Mouse (Mus musculus) heart, embryonic 15.5 days (tissue): ENCODE data around the gene Noto. TPM values are rescaled to one million over a fixed set of nuclear protein-coding genes. Genes with fewer than 3 reads are reported as not detected.

Experiments
- ATAC-seq: fragments of 200-750 bp; cut with Nextera tagmentation; replicated peaks from 2 replicates; pipeline ENCODE4 v1.8.0; 2017; ENCODE audit warnings: low read depth, moderate TSS enrichment; ENCODE audit not compliant: insufficient number of reproducible peaks, insufficient read depth, low FRiP score
- H3K27ac ChIP-seq: fragments of 300-500 bp; sonication (generic); 2 replicates; pipeline ENCODE4 v1.5.1; 2015; ENCODE audit warnings: mild to moderate bottlenecking, inconsistent platforms
- H3K27me3 ChIP-seq: fragments of 300-500 bp; sonication (generic); 2 replicates; pipeline ENCODE4 v1.6.1; 2015; ENCODE audit warnings: inconsistent platforms
- H3K36me3 ChIP-seq: fragments of 300-500 bp; sonication (generic); 2 replicates; pipeline ENCODE4 v1.6.1; 2015; ENCODE audit warnings: mild to moderate bottlenecking, inconsistent platforms
- H3K4me1 ChIP-seq: fragments of 300-500 bp; sonication (generic); replicated peaks from 2 replicates; pipeline ENCODE4 v1.6.1; 2015; ENCODE audit warnings: inconsistent platforms
- H3K4me2 ChIP-seq: fragments of 300-500 bp; sonication (generic); 2 replicates; pipeline ENCODE4 v1.6.1; 2015; ENCODE audit warnings: inconsistent platforms, mild to moderate bottlenecking, moderate library complexity
- H3K4me3 ChIP-seq: fragments of 300-500 bp; sonication (generic); 2 replicates; pipeline ENCODE4 v1.5.1; 2015; ENCODE audit warnings: mild to moderate bottlenecking, inconsistent platforms
- H3K9ac ChIP-seq: fragments of 300-500 bp; sonication (generic); 2 replicates; pipeline ENCODE4 v1.6.1; 2015; ENCODE audit warnings: mild to moderate bottlenecking, inconsistent platforms
- H3K9me3 ChIP-seq: fragments of 300-500 bp; sonication (generic); replicated peaks from 2 replicates; pipeline ENCODE4 v1.6.1; 2016; ENCODE audit warnings: inconsistent platforms
- WGBS: fragments of 180-500 bp; shearing (Covaris S2); methylation state at CpG from one replicate; pipeline ENCODE4 v1.1.7; 2015; ENCODE audit warnings: mixed read lengths; 5-methylcytosine and 5-hydroxymethylcytosine counted together
- polyA plus RNA-seq: library from polyadenylated mRNA; unstranded; fragments of >200 nt; fragmentation: Nextera tagmentation; extraction: Ambion mirVana; gene quantifications from 2 replicates; pipeline ENCODE4 v1.2.1, GENCODE M21; 2015

Noto gene
- polyA plus RNA-seq, 1 experiment from 2014 or later, result not detected

DNA sequence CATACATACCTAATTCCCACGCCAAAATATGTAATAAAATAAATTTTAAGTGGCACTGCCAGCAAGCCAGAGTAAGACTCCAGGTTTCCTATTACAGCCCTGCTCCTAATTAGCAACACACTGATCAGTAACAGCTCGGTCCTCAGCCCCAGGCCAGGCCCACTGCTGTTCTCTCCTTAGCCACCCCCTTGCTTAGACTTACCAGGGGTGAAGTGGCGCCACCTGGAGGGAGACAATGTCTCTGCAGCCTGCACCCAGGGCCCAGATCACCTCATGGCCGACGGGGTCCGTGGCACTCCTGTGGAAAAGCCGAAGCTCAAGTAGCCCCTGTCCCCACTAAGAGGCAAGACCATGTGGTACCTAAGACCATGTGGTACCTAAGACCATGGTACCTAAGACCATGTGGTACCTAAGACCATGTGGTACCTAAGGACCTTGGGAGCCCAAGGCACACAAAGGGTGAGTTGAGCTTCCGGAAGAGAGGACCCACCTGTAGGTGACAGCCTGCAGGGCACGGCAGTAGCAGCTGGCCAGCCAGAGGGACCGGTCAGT, 53.8 kb downstream of the Noto start:
- H3K9me3 ChIP-seq, result no peaks in the 10 kb centered on the region; the same call in 1 of the 2 replicates
- no peaks in the 10 kb centered on the region for H3K36me3 ChIP-seq
- H3K27ac ChIP-seq, result no peak overlapping the region
- H3K9ac ChIP-seq, result no peak overlapping the region
- no peak overlapping the region for H3K4me2 ChIP-seq
- H3K4me1 ChIP-seq, result no peaks in the 10 kb centered on the region
- H3K27me3 ChIP-seq, result peaks cover 68% of the 10 kb centered on the region
- no peak for ATAC-seq
- no peak overlapping the region for H3K4me3 ChIP-seq
- 38% methylated on average over 10 of the region's 10 CpGs for whole genome bisulfite sequencing

GRCm38 (mm10) chr6:85478416-85478815, 54.7 kb downstream of the Noto start:
- H3K9ac ChIP-seq, result no peak overlapping the region
- 26% methylated on average over 14 of the region's 14 CpGs for WGBS
- H3K4me3 ChIP-seq, result no peak overlapping the region
- no peak overlapping the region for H3K27ac ChIP-seq
- peaks cover 72% of the 10 kb centered on the region for H3K27me3 ChIP-seq
- no peak overlapping the region for H3K4me2 ChIP-seq
- no peaks in the 10 kb centered on the region; the same call in 1 of the 2 replicates for H3K9me3 ChIP-seq
- ATAC-seq, result no peak
- no peaks in the 10 kb centered on the region for H3K4me1 ChIP-seq
- no peaks in the 10 kb centered on the region for H3K36me3 ChIP-seq

Other genes starting within 250 kb of the Noto start
- gene Emx1, start 236.4 kb upstream of the Noto start, polyA plus RNA-seq, result not detected in 2 replicates
- 3.7 and 4.9 TPM in 2 replicates for gene Sfxn5, start 90.5 kb upstream of the Noto start, polyA plus RNA-seq
- 42.3 and 45.3 TPM in 2 replicates for gene Rab11fip5, start 49.3 kb upstream of the Noto start, polyA plus RNA-seq
- 29.6 and 38.4 TPM in 2 replicates for gene Smyd5, start 8.1 kb downstream of the Noto start, polyA plus RNA-seq
- gene Cct7, start 27.6 kb downstream of the Noto start, polyA plus RNA-seq, result 312 and 362 TPM in 2 replicates
- 38.8 and 41.9 TPM in 2 replicates for gene Pradc1, start 28.1 kb downstream of the Noto start, polyA plus RNA-seq
- gene Fbxo41, start 79.1 kb downstream of the Noto start, polyA plus RNA-seq, result 0.03 and 0.15 TPM in 2 replicates
- gene Egr4, start 89.7 kb downstream of the Noto start, polyA plus RNA-seq, result not detected in 2 replicates
- gene Alms1, start 163.6 kb downstream of the Noto start, polyA plus RNA-seq, result 1.9 and 2.4 TPM in 2 replicates